Mouse (Mus musculus): ENCODE measurements at regions not wholly inside any gene's neighbourhood (a gene's known extent, or its start where the extent isn't known, plus 50 kb on each side); places are given as distances from the start of the nearest gene placed in this dataset.

GRCm38 (mm10) chr17:45807452-45807851, 73.8 kb upstream of the 1600014C23Rik start:
- Histone ChIP-seq H3K4me2 (replicated peaks; ENCODE audit: low read depth, low read length) (no peak overlapping the region), H3K9me3 (ENCODE audit: control insufficient read depth, low read depth, low read length) (no peaks in the 10 kb centered on the region), H3K4me3 (ENCODE audit: low read depth, low read length) (no peak overlapping the region), H3K36me3 (ENCODE audit: control insufficient read depth, insufficient read depth, low read length) (no peaks in the 10 kb centered on the region), H3K9ac (replicated peaks; ENCODE audit: low read depth, low read length) (no peak overlapping the region), H3K4me1 (ENCODE audit: control insufficient read depth, insufficient read depth, low read length) (peaks cover 19% of the 10 kb centered on the region), H3K27ac (ENCODE audit: low read length) (no peak overlapping the region), H3K27me3 (ENCODE audit: control insufficient read depth, insufficient read depth, low read length) (0 out of 2 replicates have a peak, but pooled peaks cover 8% of the 10 kb centered on the region)
- ATAC-seq (ENCODE audit: insufficient number of reproducible peaks, insufficient read depth, low FRiP score, low read depth): no peak
- WGBS: 51% methylated on average over 13 of the region's 13 CpGs

- 68% methylated on average over 4 of the region's 4 CpGs for WGBS
- no peak for ATAC-seq (ENCODE audit: insufficient number of reproducible peaks, insufficient read depth, low FRiP score, low read depth)
- Histone ChIP-seq H3K4me2 (replicated peaks; ENCODE audit: low read depth, low read length) (no peak overlapping the region), H3K9ac (replicated peaks; ENCODE audit: low read depth, low read length) (no peak overlapping the region), H3K9me3 (ENCODE audit: control insufficient read depth, low read depth, low read length) (no peaks in the 10 kb centered on the region), H3K36me3 (ENCODE audit: control insufficient read depth, insufficient read depth, low read length) (no peaks in the 10 kb centered on the region), H3K4me3 (ENCODE audit: low read depth, low read length) (no peak overlapping the region), H3K4me1 (ENCODE audit: control insufficient read depth, insufficient read depth, low read length) (peaks cover 19% of the 10 kb centered on the region), H3K27me3 (ENCODE audit: control insufficient read depth, insufficient read depth, low read length) (0 out of 2 replicates have a peak, but pooled peaks cover 8% of the 10 kb centered on the region), H3K27ac (ENCODE audit: low read length) (no peak overlapping the region)
Measured at GRCm38 (mm10) chr17:45806831-45807230, 73.2 kb upstream of the 1600014C23Rik start.

- Histone ChIP-seq H3K4me3 (ENCODE audit: low read depth, low read length) (no peak overlapping the region), H3K4me1 (ENCODE audit: control insufficient read depth, insufficient read depth, low read length) (peaks cover 19% of the 10 kb centered on the region), H3K27ac (ENCODE audit: low read length) (no peak overlapping the region), H3K9ac (replicated peaks; ENCODE audit: low read depth, low read length) (no peak overlapping the region), H3K4me2 (replicated peaks; ENCODE audit: low read depth, low read length) (no peak overlapping the region), H3K9me3 (ENCODE audit: control insufficient read depth, low read depth, low read length) (no peaks in the 10 kb centered on the region), H3K36me3 (ENCODE audit: control insufficient read depth, insufficient read depth, low read length) (no peaks in the 10 kb centered on the region), H3K27me3 (ENCODE audit: control insufficient read depth, insufficient read depth, low read length) (0 out of 2 replicates have a peak, but pooled peaks cover 8% of the 10 kb centered on the region)
- WGBS: 58% methylated on average over 5 of the region's 5 CpGs
- ATAC-seq (ENCODE audit: insufficient number of reproducible peaks, insufficient read depth, low FRiP score, low read depth): no peak
Measured at GRCm38 (mm10) chr17:45806430-45806829, 72.8 kb upstream of the 1600014C23Rik start.

GRCm38 (mm10) chr17:45805471-45806082, 71.9 kb upstream of the 1600014C23Rik start:
- Histone ChIP-seq H3K4me1 (ENCODE audit: control insufficient read depth, insufficient read depth, low read length) (peaks cover 19% of the 10 kb centered on the region), H3K27me3 (ENCODE audit: control insufficient read depth, insufficient read depth, low read length) (0 out of 2 replicates have a peak, but pooled peaks cover 8% of the 10 kb centered on the region), H3K27ac (ENCODE audit: low read length) (no peak overlapping the region), H3K36me3 (ENCODE audit: control insufficient read depth, insufficient read depth, low read length) (no peaks in the 10 kb centered on the region), H3K4me2 (replicated peaks; ENCODE audit: low read depth, low read length) (peak overlapping the region; percentile 22; the same call in 1 of the 2 replicates), H3K9me3 (ENCODE audit: control insufficient read depth, low read depth, low read length) (no peaks in the 10 kb centered on the region), H3K4me3 (ENCODE audit: low read depth, low read length) (no peak overlapping the region), H3K9ac (replicated peaks; ENCODE audit: low read depth, low read length) (no peak overlapping the region)
- WGBS: 7% methylated on average over 35 of the region's 35 CpGs
- no peak for ATAC-seq (ENCODE audit: insufficient number of reproducible peaks, insufficient read depth, low FRiP score, low read depth)

- Histone ChIP-seq H3K9ac (replicated peaks; ENCODE audit: low read depth, low read length) (no peak overlapping the region), H3K9me3 (ENCODE audit: control insufficient read depth, low read depth, low read length) (no peaks in the 10 kb centered on the region), H3K27ac (ENCODE audit: low read length) (no peak overlapping the region), H3K4me2 (replicated peaks; ENCODE audit: low read depth, low read length) (no peak overlapping the region), H3K36me3 (ENCODE audit: control insufficient read depth, insufficient read depth, low read length) (no peaks in the 10 kb centered on the region), H3K4me3 (ENCODE audit: low read depth, low read length) (no peak overlapping the region), H3K4me1 (ENCODE audit: control insufficient read depth, insufficient read depth, low read length) (peaks cover 19% of the 10 kb centered on the region), H3K27me3 (ENCODE audit: control insufficient read depth, insufficient read depth, low read length) (0 out of 2 replicates have a peak, but pooled peaks cover 8% of the 10 kb centered on the region)
- 87% methylated on average over 8 of the region's 8 CpGs for WGBS
- ATAC-seq (ENCODE audit: insufficient number of reproducible peaks, insufficient read depth, low FRiP score, low read depth): no peak
Measured at GRCm38 (mm10) chr17:45803331-45803730, 69.7 kb upstream of the 1600014C23Rik start.

- 82% methylated on average over 8 of the region's 8 CpGs for WGBS
- no peak overlapping the region for H3K9ac ChIP-seq (replicated peaks; ENCODE audit: low read depth, low read length)
- H3K4me1 ChIP-seq (ENCODE audit: control insufficient read depth, insufficient read depth, low read length): peaks cover 15% of the 10 kb centered on the region
- 0 out of 2 replicates have a peak, but pooled peaks cover 8% of the 10 kb centered on the region for H3K27me3 ChIP-seq (ENCODE audit: control insufficient read depth, insufficient read depth, low read length)
- no peak for ATAC-seq (ENCODE audit: insufficient number of reproducible peaks, insufficient read depth, low FRiP score, low read depth)
- H3K4me2 ChIP-seq (replicated peaks; ENCODE audit: low read depth, low read length): no peak overlapping the region
- H3K27ac ChIP-seq (ENCODE audit: low read length): no peak overlapping the region
- no peaks in the 10 kb centered on the region for H3K9me3 ChIP-seq (ENCODE audit: control insufficient read depth, low read depth, low read length)
- H3K4me3 ChIP-seq (ENCODE audit: low read depth, low read length): no peak overlapping the region
- H3K36me3 ChIP-seq (ENCODE audit: control insufficient read depth, insufficient read depth, low read length): no peaks in the 10 kb centered on the region
Measured at GRCm38 (mm10) chr17:45802439-45802838, 68.8 kb upstream of the 1600014C23Rik start.

GRCm38 (mm10) chr17:45799725-45800124, 66.1 kb upstream of the 1600014C23Rik start:
- no peaks in the 10 kb centered on the region for H3K27me3 ChIP-seq (ENCODE audit: control insufficient read depth, insufficient read depth, low read length)
- 71% methylated on average over 1 of the region's 1 CpGs for WGBS
- H3K27ac ChIP-seq (ENCODE audit: low read length): no peak overlapping the region
- H3K4me3 ChIP-seq (ENCODE audit: low read depth, low read length): no peak overlapping the region
- H3K36me3 ChIP-seq (ENCODE audit: control insufficient read depth, insufficient read depth, low read length): no peaks in the 10 kb centered on the region
- H3K4me1 ChIP-seq (ENCODE audit: control insufficient read depth, insufficient read depth, low read length): no peaks in the 10 kb centered on the region
- H3K9me3 ChIP-seq (ENCODE audit: control insufficient read depth, low read depth, low read length): no peaks in the 10 kb centered on the region
- no peak overlapping the region for H3K4me2 ChIP-seq (replicated peaks; ENCODE audit: low read depth, low read length)
- no peak for ATAC-seq (ENCODE audit: insufficient number of reproducible peaks, insufficient read depth, low FRiP score, low read depth)
- no peak overlapping the region for H3K9ac ChIP-seq (replicated peaks; ENCODE audit: low read depth, low read length)

GRCm38 (mm10) chr17:45798996-45799395, 65.4 kb upstream of the 1600014C23Rik start:
- Histone ChIP-seq H3K9ac (replicated peaks; ENCODE audit: low read depth, low read length) (no peak overlapping the region), H3K36me3 (ENCODE audit: control insufficient read depth, insufficient read depth, low read length) (no peaks in the 10 kb centered on the region), H3K9me3 (ENCODE audit: control insufficient read depth, low read depth, low read length) (no peaks in the 10 kb centered on the region), H3K4me1 (ENCODE audit: control insufficient read depth, insufficient read depth, low read length) (no peaks in the 10 kb centered on the region), H3K27me3 (ENCODE audit: control insufficient read depth, insufficient read depth, low read length) (no peaks in the 10 kb centered on the region), H3K4me3 (ENCODE audit: low read depth, low read length) (no peak overlapping the region), H3K4me2 (replicated peaks; ENCODE audit: low read depth, low read length) (no peak overlapping the region), H3K27ac (ENCODE audit: low read length) (no peak overlapping the region)
- 62% methylated on average over 11 of the region's 11 CpGs for WGBS
- ATAC-seq (ENCODE audit: insufficient number of reproducible peaks, insufficient read depth, low FRiP score, low read depth): no peak

- Histone ChIP-seq H3K9me3 (ENCODE audit: control insufficient read depth, low read depth, low read length) (no peaks in the 10 kb centered on the region), H3K4me2 (replicated peaks; ENCODE audit: low read depth, low read length) (no peak overlapping the region), H3K4me1 (ENCODE audit: control insufficient read depth, insufficient read depth, low read length) (no peaks in the 10 kb centered on the region), H3K27ac (ENCODE audit: low read length) (no peak overlapping the region), H3K27me3 (ENCODE audit: control insufficient read depth, insufficient read depth, low read length) (no peaks in the 10 kb centered on the region), H3K36me3 (ENCODE audit: control insufficient read depth, insufficient read depth, low read length) (no peaks in the 10 kb centered on the region), H3K9ac (replicated peaks; ENCODE audit: low read depth, low read length) (no peak overlapping the region), H3K4me3 (ENCODE audit: low read depth, low read length) (no peak overlapping the region)
- ATAC-seq (ENCODE audit: insufficient number of reproducible peaks, insufficient read depth, low FRiP score, low read depth): no peak
- WGBS: 76% methylated on average over 8 of the region's 8 CpGs
Measured at GRCm38 (mm10) chr17:45798456-45798855, 64.8 kb upstream of the 1600014C23Rik start.
